Mouse (Mus musculus) neural tube, embryonic 10.5 days (tissue): Measurements from ENCODE around the gene Cd69.

Experiments used
- DNase-seq: peaks from one replicate; pipeline ENCODE4 v3.0.0-alpha.2; 2017; ENCODE audit warnings: low spot score; ENCODE audit errors: extremely low spot score

Cd69 gene

GRCm38 (mm10) chr6:129224090-129224489 is 51.1 kb downstream of the Cd69 start:
- DNase-seq, result no peak

GRCm38 (mm10) chr6:129223611-129224010 is 51.6 kb downstream of the Cd69 start:
- DNase-seq, result no peak

GRCm38 (mm10) chr6:129222188-129222800 is 52.9 kb downstream of the Cd69 start:
- no peak for DNase-seq

GRCm38 (mm10) chr6:129221053-129221452 is 54.2 kb downstream of the Cd69 start:
- DNase-seq, result no peak

- no peak for DNase-seq
Observed at GRCm38 (mm10) chr6:129219897-129220517, 55.2 kb downstream of the Cd69 start.

GRCm38 (mm10) chr6:129218191-129218696 is 57.0 kb downstream of the Cd69 start:
- DNase-seq, result no peak
